Comparison of ENCODE assay signal across 22 mouse cellular contexts in the genomic region with DNA sequence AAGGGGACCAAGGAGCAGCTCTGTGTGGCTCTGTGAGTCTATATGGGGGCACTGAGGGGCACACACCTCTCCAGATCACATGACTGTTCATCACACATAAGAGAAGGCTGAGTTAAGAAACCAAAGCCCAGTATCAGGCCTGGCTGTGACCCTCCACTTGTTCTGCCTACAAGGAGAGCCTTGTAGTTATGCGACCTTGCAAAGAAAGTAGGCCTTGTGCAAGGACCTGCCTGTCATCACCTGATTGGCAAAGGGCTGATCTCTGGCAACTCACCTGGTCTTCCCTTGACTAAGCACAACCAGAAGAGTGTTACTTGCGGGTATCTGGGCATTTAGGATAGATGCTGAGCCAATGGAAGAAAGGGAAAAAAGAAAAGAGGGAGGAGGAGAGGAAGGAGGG.
DNase-seq lines count a peak whose midpoint lies in the region; TF ChIP-seq lines count a peak whose summit lies in the region.
"Had no signal": no experiment of that assay in that cellular context is flagged by ENCODE, and none has a peak within 500 bp of the region (broad histone marks: within the 10 kb centered on the region; RNA-seq: fewer than 3 reads in every experiment).

No protein-coding gene starts in this region.

- no peak for TF ChIP-seq CTCF in heart, adult 2 months (IDR thresholded peaks at IDR 0.05)

- no peak overlapping the region for H3K4me3 ChIP-seq in heart, adult 2 months
- H3K4me3 ChIP-seq: embryonic facial prominence, embryonic 13.5 days; embryonic facial prominence, embryonic 15.5 days; erythroblast, embryonic 14.5 days; forebrain, embryonic 10.5 days; forebrain, embryonic 12.5 days had no signal

- H3K79me2 ChIP-seq in heart, adult 2 months (replicated peaks; ENCODE audit: control insufficient read depth, insufficient read depth, low read length) = no peaks in the 10 kb centered on the region

- no peak overlapping the region for H3K27ac ChIP-seq in heart, adult 2 months
- H3K27ac ChIP-seq: embryonic facial prominence, embryonic 13.5 days; embryonic facial prominence, embryonic 15.5 days; forebrain, embryonic 10.5 days; forebrain, embryonic 12.5 days had no signal

- intact Hi-C loops in heart, postnatal 10 days (cut with DNase I) = no loop called here
- intact Hi-C loops in heart, adult 2 months (cut with DNase I) = no loop called here

- TF ChIP-seq EP300 in heart, adult 2 months (IDR thresholded peaks at IDR 0.05; ENCODE audit: insufficient read depth, low read depth, low read length) = no peak

- peak; percentile 11 for DNase-seq in adrenal gland, adult 2 months
- DNase-seq in adrenal gland, adult 18-20 months (ENCODE audit: low spot score in 2 of 2) = no peak
- DNase-seq in adrenal gland, postnatal 10 days = peak; percentile 6
- no peak for DNase-seq in adrenal gland, postnatal 4 days (ENCODE audit: low spot score in 2 of 2)
- peak; percentile 5 for DNase-seq in heart, postnatal 10 days
- no peak for DNase-seq in heart, adult 2 months
- DNase-seq in adrenal gland, postnatal 14 days = peak; percentile 34
- DNase-seq: B cell, adult 2 months; cerebellum, adult 11 months; cerebellum, adult 18-20 months; cerebellum, adult 8-10 months; cerebellum, adult 9-11 months; cerebellum, postnatal 14 days; cerebellum, postnatal 36 days; embryo, embryonic 11 days had no signal

- no peaks in the 10 kb centered on the region for H3K27me3 ChIP-seq in heart, adult 2 months (ENCODE audit: control insufficient read depth, insufficient read depth, low read length)
- H3K27me3 ChIP-seq: embryonic facial prominence, embryonic 15.5 days; forebrain, embryonic 12.5 days; Patski had no signal

- no peak for TF ChIP-seq POLR2A in heart, adult 2 months (IDR thresholded peaks at IDR 0.05; ENCODE audit: insufficient read depth, low read depth, low read length)

- no peaks in the 10 kb centered on the region for H3K36me3 ChIP-seq in heart, adult 2 months (ENCODE audit: control insufficient read depth, insufficient read depth, low read length)
- H3K36me3 ChIP-seq: embryonic facial prominence, embryonic 13.5 days; embryonic facial prominence, embryonic 15.5 days; forebrain, embryonic 10.5 days; forebrain, embryonic 12.5 days; G1E had no signal

- H3K9ac ChIP-seq in heart, adult 2 months (ENCODE audit: low read depth, low read length) = no peak overlapping the region
- H3K9ac ChIP-seq: embryonic facial prominence, embryonic 13.5 days; embryonic facial prominence, embryonic 15.5 days; forebrain, embryonic 12.5 days had no signal

- H3K4me1 ChIP-seq in heart, adult 2 months (ENCODE audit: control insufficient read depth, insufficient read depth, low read length) = no peaks in the 10 kb centered on the region
- H3K4me1 ChIP-seq: embryonic facial prominence, embryonic 15.5 days had no signal

- WGBS in heart, adult 2 months = 51% methylated on average over 2 of the region's 2 CpGs

Comparison
In these comparisons a context has a peak if more than half of its experiments do, and no peak if none do; other contexts are left out.
1. DNase-seq: peak in adrenal gland, adult 2 months (single experiment), adrenal gland, postnatal 10 days (single experiment), heart, postnatal 10 days (2 of 2) and adrenal gland, postnatal 14 days (single experiment); none in adrenal gland, adult 18-20 months (0 of 2), adrenal gland, postnatal 4 days (0 of 2) and heart, adult 2 months (0 of 2).